Mouse (Mus musculus): Measurements from ENCODE around the gene Rfk. TPM values are rescaled to one million over a fixed set of nuclear protein-coding genes. Genes with fewer than 3 reads are reported as not detected.

The Rfk gene
- polyA plus RNA-seq, 1 experiment from 2014 or later, result 79.8 TPM

GRCm38 (mm10) chr19:17423306-17423705, 29.5 kb downstream of the Rfk start:
- H3K4me1 ChIP-seq (replicated peaks; ENCODE audit: control insufficient read depth, insufficient read depth, low read length), result no peaks in the 10 kb centered on the region
- no peak overlapping the region for H3K27ac ChIP-seq
- no peak overlapping the region for H3K9ac ChIP-seq
- DNase-seq (ENCODE audit: low spot score), result no peak
- no peak overlapping the region for H3K4me3 ChIP-seq (replicated peaks; ENCODE audit: low read length)
- H3K27me3 ChIP-seq (ENCODE audit: control insufficient read depth, insufficient read depth, low read length), result no peaks in the 10 kb centered on the region
- H3K36me3 ChIP-seq (replicated peaks; ENCODE audit: control insufficient read depth, insufficient read depth), result no peaks in the 10 kb centered on the region
- H3K4me2 ChIP-seq (replicated peaks), result no peak overlapping the region
- 92% methylated on average over 3 of the region's 3 CpGs for WGBS
- no peak for ATAC-seq (ENCODE audit: low FRiP score)
- H3K9me3 ChIP-seq (ENCODE audit: control insufficient read depth, low read length), result no peaks in the 10 kb centered on the region

GRCm38 (mm10) chr19:17427824-17428560, 34.1 kb downstream of the Rfk start:
- no peak overlapping the region for H3K4me3 ChIP-seq (replicated peaks; ENCODE audit: low read length)
- no peak overlapping the region for H3K4me2 ChIP-seq (replicated peaks)
- no peak for ATAC-seq (ENCODE audit: low FRiP score)
- no peaks in the 10 kb centered on the region for H3K4me1 ChIP-seq (replicated peaks; ENCODE audit: control insufficient read depth, insufficient read depth, low read length)
- H3K36me3 ChIP-seq (replicated peaks; ENCODE audit: control insufficient read depth, insufficient read depth), result no peaks in the 10 kb centered on the region
- no peak overlapping the region for H3K27ac ChIP-seq
- DNase-seq (ENCODE audit: low spot score), result no peak
- H3K27me3 ChIP-seq (ENCODE audit: control insufficient read depth, insufficient read depth, low read length), result no peaks in the 10 kb centered on the region
- 94% methylated on average over 2 of the region's 2 CpGs for WGBS
- H3K9me3 ChIP-seq (ENCODE audit: control insufficient read depth, low read length), result no peaks in the 10 kb centered on the region
- H3K9ac ChIP-seq, result no peak overlapping the region

- H3K9ac ChIP-seq, result no peak overlapping the region
- H3K4me2 ChIP-seq (replicated peaks), result no peak overlapping the region
- ATAC-seq (ENCODE audit: low FRiP score), result no peak
- 87% methylated on average over 2 of the region's 2 CpGs for WGBS
- no peak overlapping the region for H3K27ac ChIP-seq
- H3K9me3 ChIP-seq (ENCODE audit: control insufficient read depth, low read length), result no peaks in the 10 kb centered on the region
- H3K27me3 ChIP-seq (ENCODE audit: control insufficient read depth, insufficient read depth, low read length), result no peaks in the 10 kb centered on the region
- H3K4me1 ChIP-seq (replicated peaks; ENCODE audit: control insufficient read depth, insufficient read depth, low read length), result no peaks in the 10 kb centered on the region
- no peak overlapping the region for H3K4me3 ChIP-seq (replicated peaks; ENCODE audit: low read length)
- no peak for DNase-seq (ENCODE audit: low spot score)
- H3K36me3 ChIP-seq (replicated peaks; ENCODE audit: control insufficient read depth, insufficient read depth), result no peaks in the 10 kb centered on the region
Measured at GRCm38 (mm10) chr19:17428561-17428914, 34.7 kb downstream of the Rfk start.

- DNase-seq (ENCODE audit: low spot score), result no peak
- Histone ChIP-seq H3K9me3 (ENCODE audit: control insufficient read depth, low read length) (no peaks in the 10 kb centered on the region), H3K27ac (no peak overlapping the region), H3K4me2 (replicated peaks) (no peak overlapping the region), H3K36me3 (replicated peaks; ENCODE audit: control insufficient read depth, insufficient read depth) (no peaks in the 10 kb centered on the region), H3K4me1 (replicated peaks; ENCODE audit: control insufficient read depth, insufficient read depth, low read length) (no peaks in the 10 kb centered on the region), H3K4me3 (replicated peaks; ENCODE audit: low read length) (no peak overlapping the region), H3K9ac (no peak overlapping the region), H3K27me3 (ENCODE audit: control insufficient read depth, insufficient read depth, low read length) (no peaks in the 10 kb centered on the region)
- 97% methylated on average over 1 of the region's 1 CpGs for WGBS
- no peak for ATAC-seq (ENCODE audit: low FRiP score)
Measured at GRCm38 (mm10) chr19:17436651-17437050, 42.8 kb downstream of the Rfk start.

- no peak for ATAC-seq (ENCODE audit: low FRiP score)
Measured at GRCm38 (mm10) chr19:17439476-17440189, 45.8 kb downstream of the Rfk start.

GRCm38 (mm10) chr19:17443581-17443980, 49.7 kb downstream of the Rfk start:
- 92% methylated on average over 7 of the region's 7 CpGs for WGBS
- no peaks in the 10 kb centered on the region for H3K27me3 ChIP-seq (ENCODE audit: control insufficient read depth, insufficient read depth, low read length)
- no peak overlapping the region for H3K4me3 ChIP-seq (replicated peaks; ENCODE audit: low read length)
- no peaks in the 10 kb centered on the region for H3K9me3 ChIP-seq (ENCODE audit: control insufficient read depth, low read length)
- DNase-seq (ENCODE audit: low spot score), result no peak
- no peak for ATAC-seq (ENCODE audit: low FRiP score)
- no peaks in the 10 kb centered on the region for H3K36me3 ChIP-seq (replicated peaks; ENCODE audit: control insufficient read depth, insufficient read depth)
- no peak overlapping the region for H3K4me2 ChIP-seq (replicated peaks)
- no peak overlapping the region for H3K27ac ChIP-seq
- H3K4me1 ChIP-seq (replicated peaks; ENCODE audit: control insufficient read depth, insufficient read depth, low read length), result no peaks in the 10 kb centered on the region
- no peak overlapping the region for H3K9ac ChIP-seq

More at GRCm38 (mm10) chr19:17439476-17440189, 45.8 kb downstream of the Rfk start:
- 66% methylated on average over 4 of the region's 4 CpGs for WGBS
- Histone ChIP-seq H3K9ac (no peak overlapping the region), H3K4me1 (replicated peaks; ENCODE audit: control insufficient read depth, insufficient read depth, low read length) (no peaks in the 10 kb centered on the region), H3K27ac (no peak overlapping the region), H3K4me2 (replicated peaks) (no peak overlapping the region), H3K36me3 (replicated peaks; ENCODE audit: control insufficient read depth, insufficient read depth) (no peaks in the 10 kb centered on the region), H3K9me3 (ENCODE audit: control insufficient read depth, low read length) (no peaks in the 10 kb centered on the region), H3K4me3 (replicated peaks; ENCODE audit: low read length) (no peak overlapping the region), H3K27me3 (ENCODE audit: control insufficient read depth, insufficient read depth, low read length) (no peaks in the 10 kb centered on the region)
- peak; percentile 27 for DNase-seq (ENCODE audit: low spot score)

Other genes starting within 250 kb of the Rfk start
- gene Gcnt1, start 21.2 kb upstream of the Rfk start, polyA plus RNA-seq (2014; fragmentation: Nextera tagmentation; extraction: Ambion mirVana), result 0.83 and 0.91 TPM in 2 replicates